Mouse (Mus musculus) hindbrain, embryonic 14.5 days (tissue): ENCODE data around the gene Cryba4. TPM values are rescaled to one million over a fixed set of nuclear protein-coding genes. Genes with fewer than 3 reads are reported as not detected.

ENCODE experiments used
- ATAC-seq: fragments of 200-750 bp; cut with Nextera tagmentation; 2 replicates; pipeline ENCODE4 v1.8.0; 2017; ENCODE audit warnings: moderate number of reproducible peaks, mild to moderate bottlenecking, moderate TSS enrichment, moderate library complexity; ENCODE audit not compliant: low FRiP score
- DNase-seq: peaks from one replicate; pipeline ENCODE4 v3.0.0-alpha.2; 2015; ENCODE audit warnings: low spot score
- H3K27ac ChIP-seq: fragments of 300-500 bp; sonication (generic); 2 replicates; pipeline ENCODE4 v1.5.1; 2014; ENCODE audit warnings: mild to moderate bottlenecking, moderate library complexity
- H3K27me3 ChIP-seq: fragments of 300-500 bp; sonication (generic); 2 replicates; pipeline ENCODE4 v1.6.1; 2014; ENCODE audit warnings: mild to moderate bottlenecking, low read length, mixed read lengths; ENCODE audit not compliant: control insufficient read depth, insufficient read depth
- H3K36me3 ChIP-seq: fragments of 300-500 bp; sonication (generic); replicated peaks from 2 replicates; pipeline ENCODE4 v1.6.1; 2014; ENCODE audit not compliant: control insufficient read depth, insufficient read depth
- H3K4me1 ChIP-seq: fragments of 300-500 bp; sonication (generic); replicated peaks from 2 replicates; pipeline ENCODE4 v1.6.1; 2014; ENCODE audit warnings: antibody characterized with exemption, low read length, mixed read lengths; ENCODE audit not compliant: control insufficient read depth, insufficient read depth
- H3K4me2 ChIP-seq: fragments of 300-500 bp; sonication (generic); replicated peaks from 2 replicates; pipeline ENCODE4 v1.6.1; 2014; ENCODE audit warnings: mild to moderate bottlenecking, moderate library complexity
- H3K4me3 ChIP-seq: fragments of 300-500 bp; sonication (generic); replicated peaks from 2 replicates; pipeline ENCODE4 v1.5.1; 2014; ENCODE audit warnings: mild to moderate bottlenecking, low read length
- H3K9ac ChIP-seq: fragments of 300-500 bp; sonication (generic); 2 replicates; pipeline ENCODE4 v1.6.1; 2014
- H3K9me3 ChIP-seq: fragments of 300-500 bp; sonication (generic); 2 replicates; pipeline ENCODE4 v1.6.1; 2016; ENCODE audit warnings: low read length; ENCODE audit not compliant: control insufficient read depth
- WGBS: fragments of 180-500 bp; shearing (Covaris S2); extraction: QIAGEN DNeasy Blood & Tissue Kit; methylation state at CpG from one replicate; pipeline ENCODE4 v1.1.7; 2014; 5-methylcytosine and 5-hydroxymethylcytosine counted together
- polyA plus RNA-seq: library from polyadenylated mRNA; unstranded; fragments of >200 nt; fragmentation: Nextera tagmentation; extraction: Ambion mirVana; gene quantifications from 2 replicates; pipeline ENCODE4 v1.2.1, GENCODE M21; 2014

The Cryba4 gene
- polyA plus RNA-seq = 1.6 and 3.2 TPM in 2 replicates

GRCm38 (mm10) chr5:112252400-112252799, at the start of gene Cryba4:
Gene Cryba4 (minus strand): TSS chr5:112252518.
- Histone ChIP-seq H3K27me3 (no peaks in the 10 kb centered on the region), H3K36me3 (no peaks in the 10 kb centered on the region), H3K9ac (no peak within 1 kb of the TSS), H3K4me1 (no peaks in the 10 kb centered on the region), H3K4me3 (no peak within 1 kb of the TSS), H3K9me3 (no peaks in the 10 kb centered on the region), H3K27ac (no peak within 1 kb of the TSS), H3K4me2 (no peak within 1 kb of the TSS)
- 75% methylated on average over 2 of the region's 2 CpGs for WGBS
- no peak for ATAC-seq
- no peak for DNase-seq

GRCm38 (mm10) chr5:112301694-112302093, 49.4 kb upstream of the Cryba4 start:
- no peak for ATAC-seq
- no peak overlapping the region for H3K27ac ChIP-seq

GRCm38 (mm10) chr5:112300721-112301308, 48.5 kb upstream of the Cryba4 start:
- no peaks in the 10 kb centered on the region for H3K36me3 ChIP-seq
- H3K4me1 ChIP-seq = 0 out of 2 replicates have a peak, but pooled peaks cover 2% of the 10 kb centered on the region
- H3K9ac ChIP-seq = no peak overlapping the region
- no peak overlapping the region for H3K4me2 ChIP-seq
- no peaks in the 10 kb centered on the region for H3K9me3 ChIP-seq
- H3K27ac ChIP-seq = no peak overlapping the region
- DNase-seq (no peak), ATAC-seq (no peak)
- H3K4me3 ChIP-seq = no peak overlapping the region
- WGBS = 89% methylated on average over 6 of the region's 6 CpGs
- H3K27me3 ChIP-seq = no peaks in the 10 kb centered on the region

More at GRCm38 (mm10) chr5:112301694-112302093, 49.4 kb upstream of the Cryba4 start:
- Histone ChIP-seq H3K4me1 (0 out of 2 replicates have a peak, but pooled peaks cover 2% of the 10 kb centered on the region), H3K9me3 (no peaks in the 10 kb centered on the region), H3K27me3 (no peaks in the 10 kb centered on the region), H3K9ac (no peak overlapping the region), H3K4me2 (no peak overlapping the region), H3K4me3 (no peak overlapping the region), H3K36me3 (no peaks in the 10 kb centered on the region)
- no peak for DNase-seq
- WGBS = 86% methylated on average over 4 of the region's 4 CpGs

GRCm38 (mm10) chr5:112300112-112300511, 47.8 kb upstream of the Cryba4 start:
- no peak for ATAC-seq
- H3K4me1 ChIP-seq = 0 out of 2 replicates have a peak, but pooled peaks cover 6% of the 10 kb centered on the region
- H3K4me3 ChIP-seq = no peak overlapping the region
- no peaks in the 10 kb centered on the region for H3K9me3 ChIP-seq
- H3K27me3 ChIP-seq = no peaks in the 10 kb centered on the region
- H3K36me3 ChIP-seq = no peaks in the 10 kb centered on the region
- no peak for DNase-seq
- WGBS = 79% methylated on average over 2 of the region's 2 CpGs
- no peak overlapping the region for H3K27ac ChIP-seq
- H3K4me2 ChIP-seq = no peak overlapping the region
- no peak overlapping the region for H3K9ac ChIP-seq

- H3K9ac ChIP-seq = no peak overlapping the region
- H3K27me3 ChIP-seq = no peaks in the 10 kb centered on the region
- no peak for DNase-seq
- no peak overlapping the region for H3K4me3 ChIP-seq
- H3K9me3 ChIP-seq = no peaks in the 10 kb centered on the region
- no peaks in the 10 kb centered on the region for H3K36me3 ChIP-seq
- no peak overlapping the region for H3K27ac ChIP-seq
- 85% methylated on average over 4 of the region's 4 CpGs for whole genome bisulfite sequencing
- H3K4me1 ChIP-seq = peaks cover 11% of the 10 kb centered on the region; the same call in 1 of the 2 replicates
- H3K4me2 ChIP-seq = no peak overlapping the region
- ATAC-seq = no peak
These were observed 47.1 kb upstream of the Cryba4 start for GRCm38 (mm10) chr5:112299399-112299798.

GRCm38 (mm10) chr5:112298226-112298988, 46.1 kb upstream of the Cryba4 start:
- WGBS = 91% methylated on average over 12 of the region's 12 CpGs
- no peak overlapping the region for H3K4me2 ChIP-seq
- no peaks in the 10 kb centered on the region for H3K27me3 ChIP-seq
- H3K27ac ChIP-seq = no peak overlapping the region
- H3K4me1 ChIP-seq = peaks cover 11% of the 10 kb centered on the region; the same call in 1 of the 2 replicates
- no peaks in the 10 kb centered on the region for H3K9me3 ChIP-seq
- H3K36me3 ChIP-seq = no peaks in the 10 kb centered on the region
- no peak overlapping the region for H3K9ac ChIP-seq
- ATAC-seq (no peak), DNase-seq (no peak)
- H3K4me3 ChIP-seq = no peak overlapping the region

GRCm38 (mm10) chr5:112297257-112297656, 44.9 kb upstream of the Cryba4 start:
- no peak for ATAC-seq
- Histone ChIP-seq H3K27ac (peak overlapping the region; percentile 14; the same call in 1 of the 2 replicates), H3K4me1 (peaks cover 11% of the 10 kb centered on the region; the same call in 1 of the 2 replicates), H3K9me3 (no peaks in the 10 kb centered on the region), H3K9ac (no peak overlapping the region), H3K27me3 (no peaks in the 10 kb centered on the region), H3K4me3 (no peak overlapping the region), H3K4me2 (no peak overlapping the region), H3K36me3 (no peaks in the 10 kb centered on the region)
- 77% methylated on average over 2 of the region's 2 CpGs for WGBS
- DNase-seq = no peak

GRCm38 (mm10) chr5:112296404-112297181, 44.3 kb upstream of the Cryba4 start:
- Histone ChIP-seq H3K36me3 (no peaks in the 10 kb centered on the region), H3K9ac (no peak overlapping the region), H3K9me3 (no peaks in the 10 kb centered on the region), H3K4me2 (no peak overlapping the region), H3K4me1 (peaks cover 11% of the 10 kb centered on the region; the same call in 1 of the 2 replicates), H3K27me3 (no peaks in the 10 kb centered on the region), H3K27ac (peak overlapping the region; percentile 14; the same call in 1 of the 2 replicates), H3K4me3 (no peak overlapping the region)
- WGBS = 75% methylated on average over 6 of the region's 6 CpGs
- DNase-seq (no peak), ATAC-seq (no peak)

GRCm38 (mm10) chr5:112295564-112295963, 43.2 kb upstream of the Cryba4 start:
- Histone ChIP-seq H3K4me3 (no peak overlapping the region), H3K9me3 (no peaks in the 10 kb centered on the region), H3K9ac (no peak overlapping the region), H3K4me1 (peaks cover 11% of the 10 kb centered on the region; the same call in 1 of the 2 replicates), H3K36me3 (no peaks in the 10 kb centered on the region), H3K27ac (no peak overlapping the region), H3K4me2 (no peak overlapping the region), H3K27me3 (no peaks in the 10 kb centered on the region)
- ATAC-seq (no peak), DNase-seq (no peak)
- 54% methylated on average over 8 of the region's 8 CpGs for WGBS
